Mouse (Mus musculus) heart, embryonic 11.5 days (tissue): ENCODE data around the gene Ceacam1. TPM values are rescaled to one million over a fixed set of nuclear protein-coding genes. Genes with fewer than 3 reads are reported as not detected.

ENCODE experiments used
- polyA plus RNA-seq: library from polyadenylated mRNA; unstranded; fragments of >200 nt; fragmentation: Nextera tagmentation; extraction: Ambion mirVana; gene quantifications from 2 replicates; pipeline ENCODE4 v1.2.1, GENCODE M21; 2014

Ceacam1 gene
- polyA plus RNA-seq, 1 experiment from 2014 or later = 1.9 TPM

Other genes starting within 250 kb of the Ceacam1 start
- 10.4 and 11.6 TPM in 2 replicates for gene Gsk3a, start 239.8 kb downstream of the Ceacam1 start, polyA plus RNA-seq
- gene Erf, start 226.8 kb downstream of the Ceacam1 start, polyA plus RNA-seq = 20.5 and 25.0 TPM in 2 replicates
- gene Cic, start 209.9 kb downstream of the Ceacam1 start, polyA plus RNA-seq = 25.0 and 31.5 TPM in 2 replicates
- 141 and 158 TPM in 2 replicates for gene Pafah1b3, start 179.6 kb downstream of the Ceacam1 start, polyA plus RNA-seq
- 0.54 and 0.63 TPM in 2 replicates for gene Prr19, start 176.2 kb downstream of the Ceacam1 start, polyA plus RNA-seq
- gene Tmem145, start 171.5 kb downstream of the Ceacam1 start, polyA plus RNA-seq = 0.17 and 0.25 TPM in 2 replicates
- 6.2 and 6.9 TPM in 2 replicates for gene Megf8, start 160.4 kb downstream of the Ceacam1 start, polyA plus RNA-seq
- gene Cnfn, start 107.9 kb downstream of the Ceacam1 start, polyA plus RNA-seq = not detected in 2 replicates
- 1.6 and 2.1 TPM in 2 replicates for gene Lipe, start 78.9 kb downstream of the Ceacam1 start, polyA plus RNA-seq
- not detected in 2 replicates for gene Cxcl17, start 64.7 kb downstream of the Ceacam1 start, polyA plus RNA-seq
- not detected in 2 replicates for gene Ceacam2, start 62.3 kb upstream of the Ceacam1 start, polyA plus RNA-seq
- not detected in 2 replicates for gene Erich4, start 138.3 kb upstream of the Ceacam1 start, polyA plus RNA-seq
- gene Dmac2, start 141.8 kb upstream of the Ceacam1 start, polyA plus RNA-seq = 52.3 and 60.3 TPM in 2 replicates
- gene B3gnt8, start 149.1 kb upstream of the Ceacam1 start, polyA plus RNA-seq = 2.5 and 4.0 TPM in 2 replicates
- 41.4 and 45.7 TPM in 2 replicates for gene Bckdha, start 181.4 kb upstream of the Ceacam1 start, polyA plus RNA-seq
- gene Exosc5, start 181.6 kb upstream of the Ceacam1 start, polyA plus RNA-seq = 40.4 and 44.8 TPM in 2 replicates
- 1.2 and 2.0 TPM in 2 replicates for gene Tmem91, start 197.6 kb upstream of the Ceacam1 start, polyA plus RNA-seq
- gene B9d2, start 203.2 kb upstream of the Ceacam1 start, polyA plus RNA-seq = 28.0 and 29.5 TPM in 2 replicates
- 3.5 and 3.6 TPM in 2 replicates for gene Tgfb1, start 209.4 kb upstream of the Ceacam1 start, polyA plus RNA-seq
- 25.5 and 25.6 TPM in 2 replicates for gene Ccdc97, start 241.5 kb upstream of the Ceacam1 start, polyA plus RNA-seq